Mouse (Mus musculus): Measurements from ENCODE around the gene Fam53b. TPM values are rescaled to one million over a fixed set of nuclear protein-coding genes. Genes with fewer than 3 reads are reported as not detected.

The Fam53b gene
- polyA plus RNA-seq, 1 experiment from 2014 or later: 13.5 TPM

DNA sequence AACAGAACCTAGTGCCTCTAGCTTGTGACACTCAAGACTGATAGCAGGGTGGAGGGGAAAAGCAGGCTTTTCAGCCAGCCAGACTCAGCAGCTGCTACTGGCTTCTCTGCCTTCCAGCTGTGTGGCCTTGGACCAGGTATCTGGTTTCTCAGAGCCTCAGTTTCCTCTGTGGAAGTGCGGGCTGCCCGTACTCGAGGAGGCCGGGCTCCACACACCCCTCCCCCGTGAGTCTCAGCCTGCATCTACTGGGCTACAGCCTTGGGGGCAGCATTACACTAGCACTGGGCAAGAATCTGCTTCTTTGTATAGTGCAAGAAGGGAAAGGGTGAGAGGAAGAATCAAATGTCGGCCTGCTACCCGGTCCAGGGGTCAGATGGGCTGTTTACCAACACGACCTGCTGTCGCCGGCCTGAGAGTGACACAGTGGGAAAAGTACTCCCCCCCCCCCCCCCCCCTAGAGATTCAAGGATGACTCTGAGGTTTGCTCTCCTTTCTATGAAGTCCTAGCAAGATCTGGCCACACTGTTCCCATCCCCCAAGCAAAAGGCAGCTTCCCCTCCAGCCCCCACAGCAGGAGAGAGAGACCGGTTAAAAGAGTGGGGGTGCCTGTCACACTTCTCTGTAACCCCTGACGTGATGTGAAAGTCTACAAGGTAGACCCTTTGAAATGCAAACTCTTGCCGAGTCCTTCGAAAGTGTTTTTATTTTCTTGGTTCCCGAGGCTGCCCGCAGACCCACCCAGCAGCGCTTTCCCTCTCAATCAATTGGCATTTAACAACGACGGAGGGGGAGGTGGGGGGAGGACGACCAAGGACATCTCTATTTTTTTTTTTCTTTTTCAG lies 4.6 kb downstream of the Fam53b start:
- Histone ChIP-seq H3K27ac (ENCODE audit: low read depth, low read length) (peak overlapping the region; percentile 64), H3K9me3 (ENCODE audit: control insufficient read depth) (no peaks in the 10 kb centered on the region), H3K36me3 (ENCODE audit: control insufficient read depth, insufficient read depth) (peaks cover 9% of the 10 kb centered on the region; the same call in 1 of the 2 replicates), H3K4me1 (replicated peaks; ENCODE audit: control insufficient read depth, insufficient read depth, low read length) (peaks cover 40% of the 10 kb centered on the region), H3K4me2 (replicated peaks; ENCODE audit: low read depth) (peak overlapping the region; percentile 37), H3K4me3 (ENCODE audit: low read depth, low read length) (0 out of 2 replicates have a peak overlapping the region, but pooled peaks have one; percentile 7), H3K9ac (ENCODE audit: low read depth, low read length) (0 out of 2 replicates have a peak overlapping the region, but pooled peaks have one; percentile 17), H3K27me3 (replicated peaks; ENCODE audit: control insufficient read depth, insufficient read depth, low read length) (no peaks in the 10 kb centered on the region)
- 27% methylated on average over 20 of the region's 20 CpGs for WGBS
- ATAC-seq: no peak
- peak; percentile 36; the same call in 1 of the 2 replicates for TF ChIP-seq CTCF (IDR thresholded peaks at IDR 0.05; ENCODE audit: low read depth)

DNA sequence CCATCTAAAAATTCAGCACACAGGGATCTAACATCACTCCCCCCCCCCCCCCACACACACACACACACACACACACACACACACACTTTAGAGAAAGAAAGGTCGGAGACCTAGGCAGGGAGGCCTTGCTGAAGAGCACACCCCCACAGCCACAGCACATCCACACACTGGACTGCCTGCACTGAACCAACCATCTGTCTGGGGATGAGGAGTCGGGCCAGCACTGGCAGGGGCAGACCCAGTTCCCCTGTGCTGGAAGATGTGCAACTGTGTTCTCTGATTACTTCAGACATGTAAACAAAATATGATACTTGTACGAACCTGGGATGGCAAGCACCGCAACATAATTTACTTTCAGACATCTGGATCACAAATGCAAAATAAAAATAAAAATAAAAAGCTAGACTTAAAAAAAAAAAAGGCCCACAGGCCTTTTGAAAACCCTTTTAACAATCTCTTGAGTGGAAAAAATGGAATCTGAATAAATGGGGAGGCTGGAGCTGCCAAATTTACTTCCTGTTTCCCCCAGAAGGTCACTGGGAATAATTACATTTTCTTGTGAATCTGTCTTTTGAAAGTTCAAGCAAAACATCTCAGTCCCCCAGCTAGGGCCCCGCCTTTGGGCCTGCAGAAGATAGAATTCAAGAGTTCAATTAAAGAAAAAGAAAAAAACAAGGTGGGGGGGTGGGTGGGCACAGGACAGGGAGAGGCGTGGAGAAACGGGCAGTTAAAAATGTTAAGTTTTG lies 5.5 kb downstream of the Fam53b start:
- Histone ChIP-seq H3K4me1 (replicated peaks; ENCODE audit: control insufficient read depth, insufficient read depth, low read length) (peaks cover 43% of the 10 kb centered on the region), H3K4me3 (ENCODE audit: low read depth, low read length) (no peak overlapping the region), H3K27me3 (replicated peaks; ENCODE audit: control insufficient read depth, insufficient read depth, low read length) (no peaks in the 10 kb centered on the region), H3K9me3 (ENCODE audit: control insufficient read depth) (no peaks in the 10 kb centered on the region), H3K9ac (ENCODE audit: low read depth, low read length) (no peak overlapping the region), H3K27ac (ENCODE audit: low read depth, low read length) (peak overlapping the region; percentile 64), H3K36me3 (ENCODE audit: control insufficient read depth, insufficient read depth) (peaks cover 9% of the 10 kb centered on the region; the same call in 1 of the 2 replicates), H3K4me2 (replicated peaks; ENCODE audit: low read depth) (no peak overlapping the region)
- ATAC-seq: no peak
- 51% methylated on average over 7 of the region's 7 CpGs for WGBS
- no peak for TF ChIP-seq CTCF (IDR thresholded peaks at IDR 0.05; ENCODE audit: low read depth)

DNA sequence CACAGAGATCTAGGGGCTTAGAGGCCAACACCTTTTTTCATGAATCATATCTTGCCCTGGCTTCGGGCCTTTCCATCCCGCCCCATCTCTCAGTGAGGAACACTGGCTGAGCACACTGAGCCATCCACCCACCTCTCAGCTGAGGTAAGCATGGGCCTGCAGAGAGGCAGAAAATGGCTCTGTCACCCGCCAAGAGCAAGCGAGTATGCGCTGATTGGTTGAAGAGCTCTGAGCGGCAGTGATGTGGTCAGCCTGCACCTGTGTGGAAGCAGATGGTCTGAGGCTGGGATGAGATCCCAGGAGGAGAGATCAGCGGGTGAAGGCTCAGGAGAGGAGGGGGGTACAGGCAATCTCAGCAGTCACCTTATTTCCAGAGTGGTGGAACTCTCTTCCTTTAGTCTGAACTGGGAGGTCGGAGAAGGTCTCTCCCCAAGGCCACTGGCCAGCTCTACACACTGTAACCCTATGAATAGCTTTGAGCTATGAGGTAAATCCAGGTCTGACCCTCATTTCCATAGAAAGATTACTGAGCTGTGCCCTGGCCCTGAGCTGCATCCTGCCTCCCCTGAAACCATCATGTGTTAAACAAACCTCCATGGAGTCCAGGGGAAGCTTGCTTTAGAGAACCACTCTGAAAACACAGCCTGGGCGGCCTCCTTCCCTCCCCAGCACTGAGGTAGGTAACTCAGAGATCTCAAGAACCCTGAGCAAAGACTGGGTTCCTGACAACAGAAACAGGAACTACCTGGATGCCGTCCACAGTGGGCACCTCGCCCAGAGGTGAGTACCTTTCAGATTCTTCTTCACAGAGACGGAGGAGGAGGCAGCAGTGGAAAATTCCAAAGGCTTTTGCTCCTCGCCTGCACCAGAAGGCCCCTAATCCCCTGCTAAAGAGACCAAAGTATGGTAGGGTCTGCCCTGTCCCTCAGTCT lies 6.5 kb downstream of the Fam53b start:
- no peak overlapping the region for H3K4me2 ChIP-seq (replicated peaks; ENCODE audit: low read depth)
- no peak overlapping the region for H3K9ac ChIP-seq (ENCODE audit: low read depth, low read length)
- peak overlapping the region; percentile 41 for H3K27ac ChIP-seq (ENCODE audit: low read depth, low read length)
- H3K27me3 ChIP-seq (replicated peaks; ENCODE audit: control insufficient read depth, insufficient read depth, low read length): no peaks in the 10 kb centered on the region
- TF ChIP-seq CTCF (IDR thresholded peaks at IDR 0.05; ENCODE audit: low read depth): no peak
- ATAC-seq: no peak
- no peaks in the 10 kb centered on the region for H3K9me3 ChIP-seq (ENCODE audit: control insufficient read depth)
- WGBS: 63% methylated on average over 13 of the region's 13 CpGs
- H3K36me3 ChIP-seq (ENCODE audit: control insufficient read depth, insufficient read depth): peaks cover 9% of the 10 kb centered on the region; the same call in 1 of the 2 replicates
- H3K4me1 ChIP-seq (replicated peaks; ENCODE audit: control insufficient read depth, insufficient read depth, low read length): peaks cover 53% of the 10 kb centered on the region
- H3K4me3 ChIP-seq (ENCODE audit: low read depth, low read length): no peak overlapping the region

DNA sequence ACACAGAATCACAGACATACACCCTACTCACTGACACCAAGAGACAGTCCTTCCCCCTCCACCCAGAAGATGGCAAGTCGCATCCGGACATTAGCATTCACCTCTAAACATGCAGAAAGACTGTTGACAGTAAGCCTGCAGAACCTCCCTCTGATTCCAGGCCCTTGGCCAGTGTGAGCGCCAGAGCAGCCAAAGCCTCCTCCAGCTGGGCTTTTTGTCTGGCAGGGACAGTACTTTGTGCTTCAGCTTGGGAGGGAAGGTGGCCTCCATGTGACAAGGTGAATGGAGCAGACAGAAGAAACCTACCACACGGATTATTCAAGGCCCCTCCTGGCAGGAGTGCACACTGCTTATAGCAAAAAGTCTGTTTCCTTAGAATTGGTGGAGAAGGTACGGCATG lies 7.4 kb downstream of the Fam53b start:
- H3K36me3 ChIP-seq (ENCODE audit: control insufficient read depth, insufficient read depth): peaks cover 9% of the 10 kb centered on the region; the same call in 1 of the 2 replicates
- no peak overlapping the region for H3K4me2 ChIP-seq (replicated peaks; ENCODE audit: low read depth)
- peaks cover 50% of the 10 kb centered on the region for H3K4me1 ChIP-seq (replicated peaks; ENCODE audit: control insufficient read depth, insufficient read depth, low read length)
- TF ChIP-seq CTCF (IDR thresholded peaks at IDR 0.05; ENCODE audit: low read depth): no peak
- H3K9ac ChIP-seq (ENCODE audit: low read depth, low read length): 0 out of 2 replicates have a peak overlapping the region, but pooled peaks have one; percentile 26
- no peaks in the 10 kb centered on the region for H3K9me3 ChIP-seq (ENCODE audit: control insufficient read depth)
- 55% methylated on average over 5 of the region's 5 CpGs for WGBS
- H3K27me3 ChIP-seq (replicated peaks; ENCODE audit: control insufficient read depth, insufficient read depth, low read length): no peaks in the 10 kb centered on the region
- H3K27ac ChIP-seq (ENCODE audit: low read depth, low read length): no peak overlapping the region
- no peak overlapping the region for H3K4me3 ChIP-seq (ENCODE audit: low read depth, low read length)
- no peak for ATAC-seq

DNA sequence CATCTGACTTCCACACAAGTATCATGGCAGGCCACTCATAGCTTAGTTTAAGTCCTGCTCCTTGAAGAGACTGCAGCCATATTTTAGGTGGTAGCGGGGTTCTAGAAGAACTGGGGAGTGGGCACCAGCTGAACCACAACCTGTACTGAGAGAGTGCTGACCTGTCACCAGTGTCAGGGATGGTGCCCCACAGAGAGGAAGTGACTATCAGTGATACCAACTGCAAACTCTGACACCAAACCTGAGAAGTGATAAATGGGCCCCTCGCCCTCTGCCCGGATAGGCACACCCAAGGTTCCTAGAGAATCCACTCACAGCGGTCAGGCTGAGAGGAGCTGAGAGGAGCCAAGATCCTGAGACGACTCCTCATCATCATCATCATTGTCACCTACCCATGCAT lies 8.7 kb downstream of the Fam53b start:
- Histone ChIP-seq H3K4me2 (replicated peaks; ENCODE audit: low read depth) (no peak overlapping the region), H3K9me3 (ENCODE audit: control insufficient read depth) (no peaks in the 10 kb centered on the region), H3K27ac (ENCODE audit: low read depth, low read length) (peak overlapping the region; percentile 47; the same call in 1 of the 2 replicates), H3K4me3 (ENCODE audit: low read depth, low read length) (no peak overlapping the region), H3K36me3 (ENCODE audit: control insufficient read depth, insufficient read depth) (peaks cover 16% of the 10 kb centered on the region; the same call in 1 of the 2 replicates), H3K27me3 (replicated peaks; ENCODE audit: control insufficient read depth, insufficient read depth, low read length) (no peaks in the 10 kb centered on the region), H3K9ac (ENCODE audit: low read depth, low read length) (no peak overlapping the region), H3K4me1 (replicated peaks; ENCODE audit: control insufficient read depth, insufficient read depth, low read length) (peaks cover 49% of the 10 kb centered on the region)
- 56% methylated on average over 5 of the region's 5 CpGs for WGBS
- ATAC-seq: no peak
- no peak for TF ChIP-seq CTCF (IDR thresholded peaks at IDR 0.05; ENCODE audit: low read depth)

All from intestine, postnatal 0 days (tissue).